Mouse (Mus musculus) kidney, adult 11 months (tissue): Measurements from ENCODE around the gene 9130213A22Rik.
A peak's percentile ranks its signal among the peaks of the same experiment; 100 is the strongest.

Experiments
- DNase-seq: peaks from one replicate; pipeline ENCODE4 v3.0.0; 2022

The 9130213A22Rik gene

DNA sequence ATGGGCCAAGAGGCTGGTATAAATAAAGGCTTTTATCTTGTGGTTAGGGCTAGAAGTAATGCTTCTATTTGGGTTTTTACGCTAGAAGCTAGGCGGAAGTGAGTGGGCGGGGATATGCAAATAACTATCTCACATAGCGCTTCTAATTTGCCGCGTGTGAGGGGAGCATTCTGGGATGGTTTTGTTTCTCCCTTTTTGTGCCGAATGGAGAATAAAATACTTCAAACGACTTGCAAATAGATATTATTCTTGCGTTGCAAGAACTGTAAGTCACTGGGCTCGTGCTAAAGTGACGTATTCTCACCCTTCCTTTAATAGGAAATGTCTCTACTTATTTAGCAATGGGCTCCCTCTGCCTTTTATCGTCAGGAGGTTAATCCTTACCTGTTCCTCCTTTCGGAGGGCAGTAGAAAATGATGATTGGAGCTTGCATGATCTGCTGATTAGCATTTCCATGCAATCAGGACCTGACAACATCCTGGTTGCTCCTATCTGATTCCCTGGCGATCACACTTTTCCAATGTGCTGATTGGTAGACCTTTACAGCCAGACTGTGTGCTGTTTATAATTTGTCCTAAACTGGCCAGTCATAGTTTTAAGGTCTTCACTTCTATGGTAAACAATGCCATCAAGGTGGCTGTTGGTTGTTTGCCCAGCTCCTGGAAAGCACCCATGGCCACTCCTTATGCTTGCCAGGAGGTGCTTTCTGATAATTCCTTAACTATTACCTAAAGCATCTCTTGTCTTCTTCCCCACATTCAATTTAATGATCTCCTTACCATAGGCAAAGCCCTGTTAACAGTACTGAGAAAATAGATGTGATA is 49.1 kb downstream of the 9130213A22Rik start:
- DNase-seq: peak; percentile 88

DNA sequence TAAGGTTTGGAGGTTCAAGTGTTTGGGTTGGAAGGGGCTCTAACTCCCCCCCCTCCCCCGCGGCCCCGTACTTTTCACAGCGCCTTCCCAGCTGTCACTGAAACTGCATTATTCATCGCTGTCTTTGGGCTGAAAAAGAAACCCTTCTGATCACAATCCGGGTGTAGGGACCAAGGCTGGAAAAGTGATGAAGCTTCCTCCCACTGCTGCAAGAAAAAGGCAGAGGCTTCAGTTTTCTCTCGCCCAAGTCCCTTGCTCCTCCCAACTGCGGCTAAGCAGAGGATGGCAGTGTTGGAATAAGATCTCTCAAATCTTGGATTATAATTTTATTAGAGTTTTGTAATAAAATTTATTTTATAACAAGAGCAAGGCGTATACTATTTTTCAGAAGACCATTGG is 49.7 kb downstream of the 9130213A22Rik start:
- DNase-seq: no peak

DNA sequence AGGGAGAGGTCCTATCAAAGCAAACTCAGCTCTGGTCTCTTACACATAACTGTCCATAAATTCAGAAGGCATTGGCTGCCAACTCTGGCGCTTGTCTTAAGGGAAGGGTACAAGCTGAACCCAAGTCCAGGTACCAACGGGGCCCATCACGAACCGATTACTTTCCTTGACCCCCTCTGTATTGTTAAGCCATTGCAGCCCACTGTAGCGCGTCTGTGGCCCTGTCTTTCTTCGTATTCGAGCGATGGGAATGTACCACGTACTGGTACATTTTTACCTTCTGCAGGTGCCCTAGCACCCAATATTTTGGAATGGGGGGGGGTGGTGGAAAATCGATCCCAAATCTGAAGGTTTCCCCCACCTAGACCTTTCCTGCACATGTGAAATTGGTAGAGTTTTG is 50.2 kb downstream of the 9130213A22Rik start:
- DNase-seq: no peak

GRCm38 (mm10) chr11:69071262-69071661 is 51.1 kb downstream of the 9130213A22Rik start:
- no peak for DNase-seq

GRCm38 (mm10) chr11:69070590-69071222 is 51.7 kb downstream of the 9130213A22Rik start, which contains the start of gene Tmem107:
Gene Tmem107, plus strand, starts transcription at chr11:69070806.
- DNase-seq: peak; percentile 95

- DNase-seq: no peak
These were observed 52.3 kb downstream of the 9130213A22Rik start for GRCm38 (mm10) chr11:69070093-69070492.
